Mouse (Mus musculus) MEL (cell line): ENCODE results near the gene Arhgef16. TPM values are rescaled to one million over a fixed set of nuclear protein-coding genes. Genes with fewer than 3 reads are reported as not detected.

ENCODE experiments used
- DNase-seq: peaks from one replicate; pipeline ENCODE4 v3.0.0; 2011; ENCODE audit warnings: low read depth, low spot score
- H3K27ac ChIP-seq: 2 replicates; pipeline ENCODE4 v1.5.1; 2012; ENCODE audit warnings: low read depth, mild to moderate bottlenecking, control low read depth, low read length, moderate library complexity; ENCODE audit not compliant: control insufficient read depth
- H3K27me3 ChIP-seq, 2 experiments: fragments of 150-350 bp in 1 of 2; sonication (generic) in 1 of 2; 2 replicates each; pipeline ENCODE4 v1.6.1; 2012; ENCODE audit warnings: low read length in 2 of 2, mild to moderate bottlenecking in 2 of 2, improper control_type of control experiment in 1 of 2, moderate library complexity in 1 of 2; ENCODE audit not compliant: insufficient read depth in 2 of 2, control insufficient read depth in 1 of 2
- H3K36me3 ChIP-seq, 2 experiments: 2 replicates each; pipeline ENCODE4 v1.6.1; 2012 to 2014; ENCODE audit warnings: low read length in 2 of 2, improper control_type of control experiment in 1 of 2, inconsistent platforms in 1 of 2, mild to moderate bottlenecking in 1 of 2; ENCODE audit not compliant: insufficient read depth in 2 of 2, control insufficient read depth in 1 of 2
- H3K4me1 ChIP-seq, 2 experiments: fragments of 150-350 bp in 1 of 2; sonication (generic) in 1 of 2; 2 replicates each; pipeline ENCODE4 v1.6.1; 2012; ENCODE audit warnings: low read length in 2 of 2, improper control_type of control experiment in 1 of 2, mild to moderate bottlenecking in 1 of 2; ENCODE audit not compliant: insufficient read depth in 2 of 2, control insufficient read depth in 1 of 2
- H3K4me3 ChIP-seq, 2 experiments: fragments of 150-350 bp in 1 of 2; sonication (generic) in 1 of 2; 2 replicates each; pipeline ENCODE4 v1.5.1; 2012; ENCODE audit warnings: low read depth in 2 of 2, low read length in 2 of 2, mild to moderate bottlenecking in 2 of 2, moderate library complexity in 2 of 2, control low read depth in 1 of 2, improper control_type of control experiment in 1 of 2; ENCODE audit not compliant: control insufficient read depth in 1 of 2, insufficient read depth in 1 of 2
- H3K79me2 ChIP-seq: 2 replicates; pipeline ENCODE4 v1.6.1; 2012; ENCODE audit warnings: mild to moderate bottlenecking, low read length, moderate library complexity; ENCODE audit not compliant: control insufficient read depth, poor library complexity, insufficient read depth
- H3K9ac ChIP-seq: 2 replicates; pipeline ENCODE4 v1.6.1; 2012; ENCODE audit warnings: low read depth, mild to moderate bottlenecking, control low read depth, low read length, moderate library complexity; ENCODE audit not compliant: control insufficient read depth, poor library complexity, severe bottlenecking
- H3K9me3 ChIP-seq: fragments of 150-350 bp; sonication (generic); replicated peaks from 2 replicates; pipeline ENCODE4 v1.6.1; 2012; ENCODE audit warnings: mild to moderate bottlenecking, low read length, improper control_type of control experiment, moderate library complexity; ENCODE audit not compliant: insufficient read depth
- BHLHE40 ChIP-seq: IDR thresholded peaks from 2 replicates; pipeline ENCODE4 v1.6.1; 2012; ENCODE audit warnings: low read depth, mild to moderate bottlenecking, inconsistent platforms, low read length, improper control_type of control experiment, borderline replicate concordance
- CHD1 ChIP-seq: IDR thresholded peaks from 2 replicates; pipeline ENCODE4 v1.6.1; 2012; ENCODE audit warnings: low read depth, mild to moderate bottlenecking, inconsistent platforms, low read length, improper control_type of control experiment
- CHD2 ChIP-seq: IDR thresholded peaks from 2 replicates; pipeline ENCODE4 v1.6.1; 2011; ENCODE audit warnings: low read length, improper control_type of control experiment
- CTCF ChIP-seq, 3 experiments: IDR thresholded peaks in 2 of 3; conservative IDR thresholded peaks in 1 of 3; 2 replicates each; pipeline ENCODE4 v1.5.1; 2011 to 2012; ENCODE audit warnings: low read length in 3 of 3, low read depth in 2 of 3, mild to moderate bottlenecking in 2 of 3, improper control_type of control experiment in 1 of 3, inconsistent platforms in 1 of 3, mixed read lengths in 1 of 3, moderate library complexity in 1 of 3; ENCODE audit not compliant: control insufficient read depth in 1 of 3, insufficient read depth in 1 of 3, poor library complexity in 1 of 3, severe bottlenecking in 1 of 3
- E2F4 ChIP-seq: IDR thresholded peaks from 2 replicates; pipeline ENCODE4 v1.6.1; 2011; ENCODE audit warnings: low read depth, low read length, improper control_type of control experiment, borderline replicate concordance
- ELF1 ChIP-seq: IDR thresholded peaks from 2 replicates; pipeline ENCODE4 v1.6.1; 2014; ENCODE audit warnings: low read depth, mild to moderate bottlenecking, inconsistent platforms, low read length, improper control_type of control experiment, moderate library complexity
- ETS1 ChIP-seq: IDR thresholded peaks from 2 replicates; pipeline ENCODE4 v1.6.1; 2012; ENCODE audit warnings: low read depth, mild to moderate bottlenecking, inconsistent platforms, low read length, improper control_type of control experiment, moderate library complexity
- GATA1 ChIP-seq: IDR thresholded peaks from 2 replicates; pipeline ENCODE4 v1.6.1; 2011; ENCODE audit warnings: low read depth, low read length, improper control_type of control experiment
- HCFC1 ChIP-seq: IDR thresholded peaks from 2 replicates; pipeline ENCODE4 v1.6.1; 2012; ENCODE audit warnings: low read depth, mild to moderate bottlenecking, inconsistent platforms, low read length, improper control_type of control experiment, moderate library complexity
- JUND ChIP-seq: IDR thresholded peaks from 2 replicates; pipeline ENCODE4 v1.6.1; 2011; ENCODE audit warnings: low read depth, mild to moderate bottlenecking, improper control_type of control experiment, low read length
- KAT2A ChIP-seq: conservative IDR thresholded peaks from 2 replicates; pipeline ENCODE4 v1.6.1; 2012; ENCODE audit warnings: low read depth, low read length, improper control_type of control experiment, inconsistent platforms
- MAFK ChIP-seq: IDR thresholded peaks from 2 replicates; pipeline ENCODE4 v1.6.1; 2011; ENCODE audit warnings: low read depth, mild to moderate bottlenecking, low read length, improper control_type of control experiment, borderline replicate concordance
- MAX ChIP-seq: IDR thresholded peaks from 2 replicates; pipeline ENCODE4 v1.6.1; 2011; ENCODE audit warnings: low read length, improper control_type of control experiment
- MAZ ChIP-seq: IDR thresholded peaks from 2 replicates; pipeline ENCODE4 v1.6.1; 2012; ENCODE audit warnings: low read depth, mild to moderate bottlenecking, inconsistent platforms, low read length, improper control_type of control experiment
- MEF2A ChIP-seq: IDR thresholded peaks from 2 replicates; pipeline ENCODE4 v1.6.1; 2014; ENCODE audit warnings: low read depth, mild to moderate bottlenecking, inconsistent platforms, low read length, improper control_type of control experiment; ENCODE audit not compliant: poor library complexity, insufficient replicate concordance, severe bottlenecking; ENCODE audit errors: extremely low read depth
- MXI1 ChIP-seq: IDR thresholded peaks from 2 replicates; pipeline ENCODE4 v1.6.1; 2011; ENCODE audit warnings: mild to moderate bottlenecking, low read depth, low read length, improper control_type of control experiment
- MYC ChIP-seq: IDR thresholded peaks from 2 replicates; pipeline ENCODE4 v1.6.1; 2011; ENCODE audit warnings: low read depth, mild to moderate bottlenecking, low read length, improper control_type of control experiment, moderate library complexity
- NELFE ChIP-seq: IDR thresholded peaks from 2 replicates; pipeline ENCODE4 v1.6.1; 2011; ENCODE audit warnings: low read depth, low read length, improper control_type of control experiment
- NRF1 ChIP-seq: IDR thresholded peaks from 2 replicates; pipeline ENCODE4 v1.6.1; 2014; ENCODE audit warnings: low read depth, mild to moderate bottlenecking, inconsistent platforms, low read length, improper control_type of control experiment, moderate library complexity; ENCODE audit not compliant: poor library complexity, insufficient read depth, severe bottlenecking
- POLR2A ChIP-seq, 2 experiments: IDR thresholded peaks; 2 replicates each; pipeline ENCODE4 v1.6.1; 2011 to 2012; ENCODE audit warnings: low read length in 2 of 2, mild to moderate bottlenecking in 2 of 2, control low read depth in 1 of 2, improper control_type of control experiment in 1 of 2, low read depth in 1 of 2, moderate library complexity in 1 of 2; ENCODE audit not compliant: control insufficient read depth in 1 of 2, insufficient read depth in 1 of 2, poor library complexity in 1 of 2
- POLR2AphosphoS2 ChIP-seq: IDR thresholded peaks from 2 replicates; pipeline ENCODE4 v1.6.1; 2011; ENCODE audit warnings: low read length, improper control_type of control experiment
- POLR2AphosphoS5 ChIP-seq: IDR thresholded peaks from 2 replicates; pipeline ENCODE4 v1.6.1; 2012; ENCODE audit warnings: low read depth, borderline replicate concordance, mild to moderate bottlenecking, inconsistent platforms, low read length, moderate library complexity, mixed read lengths
- RCOR1 ChIP-seq: IDR thresholded peaks from 2 replicates; pipeline ENCODE4 v1.6.1; 2012; ENCODE audit warnings: low read depth, mild to moderate bottlenecking, inconsistent platforms, low read length, improper control_type of control experiment
- SIN3A ChIP-seq: IDR thresholded peaks from 2 replicates; pipeline ENCODE4 v1.6.1; 2012; ENCODE audit warnings: low read length, improper control_type of control experiment, inconsistent platforms
- SMC3 ChIP-seq: IDR thresholded peaks from 2 replicates; pipeline ENCODE4 v1.6.1; 2011; ENCODE audit warnings: low read depth, low read length, improper control_type of control experiment
- TAL1 ChIP-seq: IDR thresholded peaks from 2 replicates; pipeline ENCODE4 v1.6.1; 2012; ENCODE audit warnings: mild to moderate bottlenecking, inconsistent platforms, low read length, moderate library complexity, mixed read lengths
- TCF12 ChIP-seq: IDR thresholded peaks from 2 replicates; pipeline ENCODE4 v1.6.1; 2014; ENCODE audit warnings: low read depth, mild to moderate bottlenecking, inconsistent platforms, low read length, improper control_type of control experiment, moderate library complexity
- UBTF ChIP-seq: IDR thresholded peaks from 2 replicates; pipeline ENCODE4 v1.6.1; 2012; ENCODE audit warnings: low read depth, mild to moderate bottlenecking, inconsistent platforms, low read length, improper control_type of control experiment, moderate library complexity, borderline replicate concordance; ENCODE audit not compliant: insufficient read depth
- ZC3H11A ChIP-seq: IDR thresholded peaks from 2 replicates; pipeline ENCODE4 v1.6.1; 2012; ENCODE audit warnings: low read depth, mild to moderate bottlenecking, inconsistent platforms, low read length, improper control_type of control experiment
- ZKSCAN1 ChIP-seq: IDR thresholded peaks from 2 replicates; pipeline ENCODE4 v1.6.1; 2012; ENCODE audit warnings: low read depth, mild to moderate bottlenecking, inconsistent platforms, low read length, improper control_type of control experiment, moderate library complexity
- ZMIZ1 ChIP-seq: IDR thresholded peaks from 2 replicates; pipeline ENCODE4 v1.6.1; 2012; ENCODE audit warnings: low read depth, mild to moderate bottlenecking, inconsistent platforms, low read length, improper control_type of control experiment, moderate library complexity
- polyA plus RNA-seq, 2 experiments: library from polyadenylated mRNA; stranded (reverse) in 1 of 2; unstranded in 1 of 2; fragments of >175 nt in 1 of 2; fragments of >200 nt in 1 of 2; gene quantifications; 2 replicates each; pipeline versions ENCODE4 v1.2.1 to v1.2.4; 2012; ENCODE audit warnings: low replicate concordance in 2 of 2, low read depth in 1 of 2; ENCODE audit not compliant: insufficient read length in 2 of 2, insufficient read depth in 1 of 2, missing spikeins in 1 of 2
- total RNA-seq: library from RNA; depleted of rRNA; stranded (reverse); fragments of 300-350 nt; gene quantifications from 2 replicates; pipeline ENCODE4 v1.2.3, GENCODE M21; 2012

The Arhgef16 gene
- total and polyA plus RNA-seq, 3 experiments, result not detected

GRCm38 (mm10) chr4:154267511-154267910, 34.0 kb downstream of the Arhgef16 start:
- no peak overlapping the region for H3K4me3 ChIP-seq
- H3K4me1 ChIP-seq, result no peaks in the 10 kb centered on the region
- H3K36me3 ChIP-seq, result no peaks in the 10 kb centered on the region
- no peak overlapping the region for H3K9ac ChIP-seq
- TF ChIP-seq CHD2, result no peak
- no peak for TF ChIP-seq MAFK
- no peak for TF ChIP-seq ZKSCAN1
- no peak for TF ChIP-seq TCF12
- TF ChIP-seq MAX, result no peak
- no peak for TF ChIP-seq ELF1
- no peak for TF ChIP-seq ZC3H11A
- TF ChIP-seq HCFC1, result no peak
- no peak for TF ChIP-seq POLR2AphosphoS5
- no peak for TF ChIP-seq UBTF
- TF ChIP-seq MAZ, result no peak
- no peak for TF ChIP-seq SMC3
- TF ChIP-seq KAT2A, result no peak
- TF ChIP-seq E2F4, result no peak
- TF ChIP-seq GATA1, result no peak
- TF ChIP-seq, all 39 proteins: peak for 0
- no peaks in the 10 kb centered on the region for H3K27me3 ChIP-seq
- H3K27ac ChIP-seq, result no peak overlapping the region
- no peak for DNase-seq
- no peaks in the 10 kb centered on the region for H3K9me3 ChIP-seq
- no peaks in the 10 kb centered on the region for H3K79me2 ChIP-seq

DNA sequence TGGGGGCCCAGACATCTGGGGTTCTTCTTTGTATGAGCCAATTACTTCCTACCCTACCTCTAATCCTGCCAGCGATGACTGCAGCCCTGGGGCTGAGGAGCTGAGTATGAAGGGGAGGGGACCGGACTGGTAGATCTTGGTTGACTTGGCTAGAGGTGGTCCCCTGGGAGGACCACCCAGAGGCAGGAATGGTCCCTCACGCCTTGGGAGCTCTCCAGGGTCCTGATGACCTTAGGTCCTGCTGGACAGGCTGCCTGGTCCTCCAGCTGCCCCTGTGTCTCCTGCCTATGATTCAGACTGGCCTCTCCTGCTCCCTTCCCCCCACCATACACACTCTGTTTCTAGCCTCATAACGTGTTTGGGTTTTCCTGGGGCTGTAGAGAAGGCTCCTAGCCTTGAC, 39.4 kb downstream of the Arhgef16 start:
- Histone ChIP-seq H3K9me3 (no peaks in the 10 kb centered on the region), H3K4me3 (no peak overlapping the region), H3K79me2 (no peaks in the 10 kb centered on the region), H3K9ac (no peak overlapping the region), H3K27ac (no peak overlapping the region), H3K4me1 (no peaks in the 10 kb centered on the region), H3K36me3 (no peaks in the 10 kb centered on the region), H3K27me3 (no peaks in the 10 kb centered on the region)
- no peak for DNase-seq
- no peak for TF ChIP-seq SIN3A
- TF ChIP-seq POLR2AphosphoS2, result no peak
- TF ChIP-seq MYC, result no peak
- no peak for TF ChIP-seq GATA1
- no peak for TF ChIP-seq CTCF (IDR thresholded peaks at IDR 0.05 in 2 of 3, conservative IDR thresholded peaks at IDR 0.05 in 1 of 3; ENCODE audit: control insufficient read depth in 1 of 3, insufficient read depth in 1 of 3, low read depth in 2 of 3, low read length in 3 of 3, poor library complexity in 1 of 3, severe bottlenecking in 1 of 3)
- TF ChIP-seq MAX, result no peak
- TF ChIP-seq CHD1, result no peak
- TF ChIP-seq JUND, result no peak
- TF ChIP-seq BHLHE40, result no peak
- no peak for TF ChIP-seq RCOR1
- no peak for TF ChIP-seq NRF1
- TF ChIP-seq POLR2A (IDR thresholded peaks at IDR 0.05; ENCODE audit: control insufficient read depth in 1 of 2, insufficient read depth in 1 of 2, low read depth in 1 of 2, low read length in 2 of 2, poor library complexity in 1 of 2), result no peak
- no peak for TF ChIP-seq MXI1
- no peak for TF ChIP-seq MEF2A
- no peak for TF ChIP-seq ETS1
- TF ChIP-seq NELFE, result no peak
- TF ChIP-seq CHD2, result no peak
- no peak for TF ChIP-seq UBTF
- no peak for TF ChIP-seq ZMIZ1
- TF ChIP-seq TAL1, result no peak
